Mouse (Mus musculus): ENCODE measurements around the gene Riox2. TPM values are rescaled to one million over a fixed set of nuclear protein-coding genes. Genes with fewer than 3 reads are reported as not detected.
"Not testable (repeated sequence)": the region's sequence is repeated elsewhere in the genome, so short reads cannot be mapped to it uniquely, and the experiment has no call there.

The Riox2 gene
- polyA plus RNA-seq, 1 experiment: 44.7 TPM

- Histone ChIP-seq H3K4me1 (ENCODE audit: control insufficient read depth, insufficient read depth, low read length) (no peaks in the 10 kb centered on the region), H3K27me3 (ENCODE audit: control insufficient read depth, insufficient read depth, low read length, poor library complexity, severe bottlenecking) (no peaks in the 10 kb centered on the region), H3K36me3 (ENCODE audit: control insufficient read depth, insufficient read depth, low read length, poor library complexity, severe bottlenecking) (no peaks in the 10 kb centered on the region), H3K9ac (ENCODE audit: low read depth, poor library complexity, severe bottlenecking) (no peak overlapping the region), H3K27ac (ENCODE audit: insufficient read depth, low read length) (no peak overlapping the region), H3K4me3 (ENCODE audit: low read depth, low read length) (no peak overlapping the region), H3K9me3 (replicated peaks; ENCODE audit: control insufficient read depth, insufficient read depth, low read length, poor library complexity, severe bottlenecking) (no peaks in the 10 kb centered on the region)
- TF ChIP-seq CTCF (IDR thresholded peaks at IDR 0.05; ENCODE audit: low read depth, low read length) (no peak), EP300 (IDR thresholded peaks at IDR 0.05; ENCODE audit: insufficient read depth, low read depth, low read length) (no peak), POLR2A (IDR thresholded peaks at IDR 0.05; ENCODE audit: insufficient read depth, low read length) (no peak)
Observed at GRCm38 (mm10) chr16:59451813-59452212, 19.8 kb upstream of the Riox2 start.

GRCm38 (mm10) chr16:59459259-59459861 is 12.2 kb upstream of the Riox2 start:
- not testable (repeated sequence) for H3K36me3 ChIP-seq (ENCODE audit: control insufficient read depth, insufficient read depth, low read length, poor library complexity, severe bottlenecking); H3K27me3 ChIP-seq (ENCODE audit: control insufficient read depth, insufficient read depth, low read length, poor library complexity, severe bottlenecking); H3K4me3 ChIP-seq (ENCODE audit: low read depth, low read length); H3K9me3 ChIP-seq (replicated peaks; ENCODE audit: control insufficient read depth, insufficient read depth, low read length, poor library complexity, severe bottlenecking); H3K27ac ChIP-seq (ENCODE audit: insufficient read depth, low read length); H3K4me1 ChIP-seq (ENCODE audit: control insufficient read depth, insufficient read depth, low read length); H3K9ac ChIP-seq (ENCODE audit: low read depth, poor library complexity, severe bottlenecking)

- Histone ChIP-seq H3K4me1 (ENCODE audit: control insufficient read depth, insufficient read depth, low read length) (no peaks in the 10 kb centered on the region), H3K27ac (ENCODE audit: insufficient read depth, low read length) (no peak overlapping the region), H3K4me3 (ENCODE audit: low read depth, low read length) (no peak overlapping the region), H3K9me3 (replicated peaks; ENCODE audit: control insufficient read depth, insufficient read depth, low read length, poor library complexity, severe bottlenecking) (no peaks in the 10 kb centered on the region), H3K36me3 (ENCODE audit: control insufficient read depth, insufficient read depth, low read length, poor library complexity, severe bottlenecking) (no peaks in the 10 kb centered on the region), H3K9ac (ENCODE audit: low read depth, poor library complexity, severe bottlenecking) (no peak overlapping the region), H3K27me3 (ENCODE audit: control insufficient read depth, insufficient read depth, low read length, poor library complexity, severe bottlenecking) (no peaks in the 10 kb centered on the region)
- TF ChIP-seq POLR2A (IDR thresholded peaks at IDR 0.05; ENCODE audit: insufficient read depth, low read length): no peak
- no peak for TF ChIP-seq EP300 (IDR thresholded peaks at IDR 0.05; ENCODE audit: insufficient read depth, low read depth, low read length)
- TF ChIP-seq CTCF (IDR thresholded peaks at IDR 0.05; ENCODE audit: low read depth, low read length): no peak
Observed at GRCm38 (mm10) chr16:59463567-59463966, 8.0 kb upstream of the Riox2 start.

- Histone ChIP-seq H3K4me1 (ENCODE audit: control insufficient read depth, insufficient read depth, low read length) (no peaks in the 10 kb centered on the region), H3K9me3 (replicated peaks; ENCODE audit: control insufficient read depth, insufficient read depth, low read length, poor library complexity, severe bottlenecking) (no peaks in the 10 kb centered on the region), H3K9ac (ENCODE audit: low read depth, poor library complexity, severe bottlenecking) (no peak overlapping the region), H3K36me3 (ENCODE audit: control insufficient read depth, insufficient read depth, low read length, poor library complexity, severe bottlenecking) (no peaks in the 10 kb centered on the region), H3K27me3 (ENCODE audit: control insufficient read depth, insufficient read depth, low read length, poor library complexity, severe bottlenecking) (no peaks in the 10 kb centered on the region), H3K27ac (ENCODE audit: insufficient read depth, low read length) (no peak overlapping the region), H3K4me3 (ENCODE audit: low read depth, low read length) (no peak overlapping the region)
- TF ChIP-seq POLR2A (IDR thresholded peaks at IDR 0.05; ENCODE audit: insufficient read depth, low read length) (no peak), EP300 (IDR thresholded peaks at IDR 0.05; ENCODE audit: insufficient read depth, low read depth, low read length) (no peak), CTCF (IDR thresholded peaks at IDR 0.05; ENCODE audit: low read depth, low read length) (no peak)
Observed at GRCm38 (mm10) chr16:59463973-59464372, 7.6 kb upstream of the Riox2 start.

- H3K27me3 ChIP-seq (ENCODE audit: control insufficient read depth, insufficient read depth, low read length, poor library complexity, severe bottlenecking): no peaks in the 10 kb centered on the region
- H3K36me3 ChIP-seq (ENCODE audit: control insufficient read depth, insufficient read depth, low read length, poor library complexity, severe bottlenecking): no peaks in the 10 kb centered on the region
- no peak overlapping the region for H3K27ac ChIP-seq (ENCODE audit: insufficient read depth, low read length)
- no peaks in the 10 kb centered on the region for H3K4me1 ChIP-seq (ENCODE audit: control insufficient read depth, insufficient read depth, low read length)
- no peak overlapping the region for H3K9ac ChIP-seq (ENCODE audit: low read depth, poor library complexity, severe bottlenecking)
- H3K4me3 ChIP-seq (ENCODE audit: low read depth, low read length): no peak overlapping the region
- no peaks in the 10 kb centered on the region for H3K9me3 ChIP-seq (replicated peaks; ENCODE audit: control insufficient read depth, insufficient read depth, low read length, poor library complexity, severe bottlenecking)
- TF ChIP-seq EP300 (IDR thresholded peaks at IDR 0.05; ENCODE audit: insufficient read depth, low read depth, low read length) (no peak), POLR2A (IDR thresholded peaks at IDR 0.05; ENCODE audit: insufficient read depth, low read length) (no peak), CTCF (IDR thresholded peaks at IDR 0.05; ENCODE audit: low read depth, low read length) (no peak)
Observed at GRCm38 (mm10) chr16:59469846-59470245, 1.7 kb upstream of the Riox2 start.

- TF ChIP-seq POLR2A (IDR thresholded peaks at IDR 0.05; ENCODE audit: insufficient read depth, low read length) (no peak), CTCF (IDR thresholded peaks at IDR 0.05; ENCODE audit: low read depth, low read length) (no peak), EP300 (IDR thresholded peaks at IDR 0.05; ENCODE audit: insufficient read depth, low read depth, low read length) (no peak)
- Histone ChIP-seq H3K9ac (ENCODE audit: low read depth, poor library complexity, severe bottlenecking) (peak overlapping the region; percentile 27), H3K36me3 (ENCODE audit: control insufficient read depth, insufficient read depth, low read length, poor library complexity, severe bottlenecking) (peaks cover 17% of the 10 kb centered on the region), H3K4me1 (ENCODE audit: control insufficient read depth, insufficient read depth, low read length) (no peaks in the 10 kb centered on the region), H3K4me3 (ENCODE audit: low read depth, low read length) (no peak overlapping the region; the same call in 1 of the 2 replicates), H3K9me3 (replicated peaks; ENCODE audit: control insufficient read depth, insufficient read depth, low read length, poor library complexity, severe bottlenecking) (no peaks in the 10 kb centered on the region), H3K27me3 (ENCODE audit: control insufficient read depth, insufficient read depth, low read length, poor library complexity, severe bottlenecking) (no peaks in the 10 kb centered on the region), H3K27ac (ENCODE audit: insufficient read depth, low read length) (no peak overlapping the region)
Observed at GRCm38 (mm10) chr16:59472546-59472945, 971 bp downstream of the Riox2 start.

Data from ES-Bruce4 (cell line).